Mouse (Mus musculus): ENCODE measurements around the gene Slpi.

- no peak for TF ChIP-seq EP300 (IDR thresholded peaks at IDR 0.05; ENCODE audit: low read depth in 1 of 2, low read length in 2 of 2)
- TF ChIP-seq MYB (IDR thresholded peaks at IDR 0.05; ENCODE audit: low read depth, low read length): no peak
- TF ChIP-seq BHLHE40 (IDR thresholded peaks at IDR 0.05; ENCODE audit: borderline replicate concordance, low read depth, low read length): no peak
Measured at GRCm38 (mm10) chr2:164382971-164383370, 5.9 kb downstream of the Slpi start.

Measured in MEL (cell line).